Mouse (Mus musculus) CH12.LX (cell line): ENCODE results near the gene Nfia. TPM values are rescaled to one million over a fixed set of nuclear protein-coding genes. Genes with fewer than 3 reads are reported as not detected.

ENCODE experiments used
- DNase-seq: peaks from one replicate; pipeline ENCODE4 v3.0.0-alpha.2; 2013; ENCODE audit errors: extremely low read depth
- H3K27ac ChIP-seq: 2 replicates; pipeline ENCODE4 v1.5.1; 2012; ENCODE audit warnings: low read depth, mild to moderate bottlenecking, control low read depth, moderate library complexity; ENCODE audit not compliant: insufficient read depth
- H3K27me3 ChIP-seq: replicated peaks from 2 replicates; pipeline ENCODE3; 2012; ENCODE audit warnings: inconsistent platforms
- H3K36me3 ChIP-seq, 2 experiments: replicated peaks in 1 of 2; 2 replicates each; pipeline versions ENCODE3 to v1.6.1; 2012; ENCODE audit warnings: inconsistent platforms in 1 of 2, low read length in 1 of 2, mild to moderate bottlenecking in 1 of 2, mixed read lengths in 1 of 2, moderate library complexity in 1 of 2; ENCODE audit not compliant: control insufficient read depth in 1 of 2, insufficient read depth in 1 of 2
- H3K4me1 ChIP-seq, 2 experiments: 2 replicates each; pipeline ENCODE4 v1.6.1; 2012; ENCODE audit warnings: inconsistent platforms in 1 of 2, moderate library complexity in 1 of 2; ENCODE audit not compliant: insufficient read depth in 2 of 2, control insufficient read depth in 1 of 2
- H3K4me2 ChIP-seq: 2 replicates; pipeline ENCODE4 v1.6.1; 2012; ENCODE audit warnings: low read depth, mild to moderate bottlenecking, control low read depth; ENCODE audit not compliant: poor library complexity, insufficient read depth, severe bottlenecking
- H3K4me3 ChIP-seq, 3 experiments: fragments of 150-350 bp in 1 of 3; sonication (generic) in 1 of 3; replicated peaks in 1 of 3; 2 replicates each; pipeline versions ENCODE3 to v1.5.1; 2011 to 2012; ENCODE audit warnings: low read depth in 2 of 3, low read length in 2 of 3, mild to moderate bottlenecking in 2 of 3, moderate library complexity in 2 of 3, control low read depth in 1 of 3, improper control_type of control experiment in 1 of 3, inconsistent platforms in 1 of 3, mixed read lengths in 1 of 3; ENCODE audit not compliant: poor library complexity in 1 of 3
- H3K79me2 ChIP-seq: replicated peaks from 2 replicates; pipeline ENCODE4 v1.6.1; 2012; ENCODE audit warnings: mild to moderate bottlenecking, moderate library complexity; ENCODE audit not compliant: control insufficient read depth, poor library complexity, insufficient read depth, severe bottlenecking; ENCODE audit errors: extremely low read depth
- H3K9ac ChIP-seq: 2 replicates; pipeline ENCODE4 v1.6.1; 2012; ENCODE audit warnings: low read depth, mild to moderate bottlenecking, control low read depth, moderate library complexity; ENCODE audit not compliant: insufficient read depth
- H3K9me3 ChIP-seq: replicated peaks from 2 replicates; pipeline ENCODE3; 2012; ENCODE audit warnings: low read length, inconsistent platforms, mixed read lengths
- BHLHE40 ChIP-seq: IDR thresholded peaks from 2 replicates; pipeline ENCODE4 v1.6.1; 2011; ENCODE audit warnings: mild to moderate bottlenecking, low read depth, low read length, improper control_type of control experiment
- CHD1 ChIP-seq: IDR thresholded peaks from 2 replicates; pipeline ENCODE4 v1.6.1; 2012; ENCODE audit warnings: low read depth, low read length, improper control_type of control experiment, inconsistent platforms
- CTCF ChIP-seq, 2 experiments: IDR thresholded peaks in 1 of 2; conservative IDR thresholded peaks in 1 of 2; 2 replicates each; pipeline ENCODE4 v1.5.1; 2011 to 2012; ENCODE audit warnings: low read depth in 2 of 2, low read length in 2 of 2, improper control_type of control experiment in 1 of 2, inconsistent platforms in 1 of 2, mild to moderate bottlenecking in 1 of 2, moderate library complexity in 1 of 2
- E2F4 ChIP-seq: IDR thresholded peaks from 2 replicates; pipeline ENCODE4 v1.6.1; 2011; ENCODE audit warnings: low read depth, low read length, improper control_type of control experiment; ENCODE audit not compliant: insufficient replicate concordance
- EP300 ChIP-seq: IDR thresholded peaks from 2 replicates; pipeline ENCODE4 v1.6.1; 2011; ENCODE audit warnings: low read length, improper control_type of control experiment
- ETS1 ChIP-seq: conservative IDR thresholded peaks from 2 replicates; pipeline ENCODE4 v1.6.1; 2012; ENCODE audit warnings: low read depth, mild to moderate bottlenecking, inconsistent platforms, low read length, improper control_type of control experiment, moderate library complexity
- GABPA ChIP-seq: IDR thresholded peaks from 2 replicates; pipeline ENCODE4 v1.6.1; 2012; ENCODE audit warnings: low read depth, low read length, improper control_type of control experiment, inconsistent platforms; ENCODE audit not compliant: insufficient replicate concordance
- JUN ChIP-seq: IDR thresholded peaks from 2 replicates; pipeline ENCODE4 v1.6.1; 2011; ENCODE audit warnings: low read depth, mild to moderate bottlenecking, low read length, improper control_type of control experiment, moderate library complexity; ENCODE audit not compliant: insufficient read depth
- JUND ChIP-seq: conservative IDR thresholded peaks from 2 replicates; pipeline ENCODE4 v1.6.1; 2011; ENCODE audit warnings: low read depth, low read length, improper control_type of control experiment
- MAFK ChIP-seq: IDR thresholded peaks from 2 replicates; pipeline ENCODE4 v1.6.1; 2011; ENCODE audit warnings: low read length, improper control_type of control experiment; ENCODE audit not compliant: insufficient replicate concordance
- MAZ ChIP-seq: IDR thresholded peaks from 2 replicates; pipeline ENCODE4 v1.6.1; 2012; ENCODE audit warnings: low read depth, mild to moderate bottlenecking, inconsistent platforms, low read length, improper control_type of control experiment, moderate library complexity
- MXI1 ChIP-seq: IDR thresholded peaks from 2 replicates; pipeline ENCODE4 v1.6.1; 2011; ENCODE audit warnings: mild to moderate bottlenecking, low read depth, low read length, improper control_type of control experiment
- NELFE ChIP-seq: IDR thresholded peaks from 2 replicates; pipeline ENCODE4 v1.6.1; 2011; ENCODE audit warnings: low read depth, low read length, improper control_type of control experiment
- NRF1 ChIP-seq: IDR thresholded peaks from 2 replicates; pipeline ENCODE4 v1.6.1; 2014; ENCODE audit warnings: low read depth, mild to moderate bottlenecking, inconsistent platforms, low read length, improper control_type of control experiment, moderate library complexity
- PAX5 ChIP-seq: IDR thresholded peaks from 2 replicates; pipeline ENCODE4 v1.6.1; 2012; ENCODE audit warnings: low read length, inconsistent platforms, mixed read lengths
- SIN3A ChIP-seq: IDR thresholded peaks from 2 replicates; pipeline ENCODE4 v1.6.1; 2012; ENCODE audit warnings: low read length, improper control_type of control experiment, inconsistent platforms
- TCF12 ChIP-seq: IDR thresholded peaks from 2 replicates; pipeline ENCODE4 v1.6.1; 2014; ENCODE audit warnings: low read depth, mild to moderate bottlenecking, inconsistent platforms, low read length, improper control_type of control experiment
- USF1 ChIP-seq: IDR thresholded peaks from 2 replicates; pipeline ENCODE4 v1.6.1; 2014; ENCODE audit warnings: low read depth, mild to moderate bottlenecking, inconsistent platforms, low read length, improper control_type of control experiment
- USF2 ChIP-seq: conservative IDR thresholded peaks from 2 replicates; pipeline ENCODE4 v1.6.1; 2011; ENCODE audit warnings: low read depth, low read length, improper control_type of control experiment
- ZC3H11A ChIP-seq: IDR thresholded peaks from 2 replicates; pipeline ENCODE4 v1.6.1; 2012; ENCODE audit warnings: low read depth, mild to moderate bottlenecking, inconsistent platforms, low read length, improper control_type of control experiment
- ZKSCAN1 ChIP-seq: IDR thresholded peaks from 2 replicates; pipeline ENCODE4 v1.6.1; 2012; ENCODE audit warnings: low read depth, inconsistent platforms, low read length, improper control_type of control experiment, borderline replicate concordance
- ZMIZ1 ChIP-seq: IDR thresholded peaks from 2 replicates; pipeline ENCODE4 v1.6.1; 2012; ENCODE audit warnings: low read depth, mild to moderate bottlenecking, inconsistent platforms, low read length, improper control_type of control experiment
- dilution Hi-C: fragments of 300-500 bp; cut with MboI; formaldehyde crosslinking; loops from 2 replicates; pipeline ENCODE4 v1.14.3; 2020; ENCODE audit warnings: low sequenced_read_pairs; ENCODE audit not compliant: extremely low pct_unique_long_range_greater_than_20kb, extremely low pct_ligation_motif_present
- in situ Hi-C: fragments of 300-500 bp; cut with MboI; formaldehyde crosslinking; loops from 3 replicates; pipeline ENCODE4 v1.14.3; 2019; ENCODE audit warnings: low sequenced_read_pairs, low pct_ligation_motif_present, low pct_unique_long_range_greater_than_20kb, mixed read lengths
- polyA plus RNA-seq: library from polyadenylated mRNA; unstranded; fragments of >175 nt; gene quantifications from 2 replicates; pipeline ENCODE4 v1.2.1, GENCODE M21; 2012; ENCODE audit warnings: low read depth; ENCODE audit not compliant: insufficient read length
- total RNA-seq, 2 experiments: library from RNA; depleted of rRNA; stranded (reverse); fragments of 300-350 nt in 1 of 2; fragments of >200 nt in 1 of 2; gene quantifications; 2 replicates each; pipeline ENCODE4 v1.2.3; 2012 to 2014

Gene Nfia
- total and polyA plus RNA-seq, 3 experiments = not detected

DNA sequence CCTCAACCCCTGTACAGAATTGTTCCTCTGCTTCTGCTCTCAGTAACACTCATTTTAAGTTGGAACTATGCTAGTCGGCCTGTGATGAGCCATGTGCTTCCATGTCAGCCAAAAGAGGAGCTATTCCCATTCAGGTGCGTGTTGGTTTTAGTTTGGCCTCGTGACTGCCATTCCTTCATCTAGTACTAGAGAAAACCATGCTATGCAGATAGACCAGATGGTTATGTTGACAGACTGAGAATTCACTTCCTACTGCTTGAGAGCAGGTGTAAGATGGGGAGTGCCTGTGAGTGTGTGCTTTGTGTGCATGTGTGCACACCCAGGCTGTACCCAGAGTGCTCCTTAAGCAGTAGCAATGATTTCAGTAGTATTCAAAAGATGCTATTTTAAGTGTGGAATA lies 15.0 kb downstream of the Nfia start:
- H3K36me3 ChIP-seq = no peaks in the 10 kb centered on the region
- TF ChIP-seq TCF12 = no peak
- TF ChIP-seq NRF1 = no peak
- no peak for TF ChIP-seq MXI1
- TF ChIP-seq USF2 = no peak

GRCm38 (mm10) chr4:97788537-97788936 lies 16.0 kb downstream of the Nfia start:
- in situ Hi-C loops (no loop called here), dilution Hi-C loops (no loop called here)
- Histone ChIP-seq H3K4me2 (no peak overlapping the region), H3K4me1 (no peaks in the 10 kb centered on the region), H3K4me3 (no peak overlapping the region), H3K27ac (no peak overlapping the region), H3K9ac (no peak overlapping the region), H3K9me3 (peaks cover 60% of the 10 kb centered on the region), H3K36me3 (no peaks in the 10 kb centered on the region), H3K79me2 (no peaks in the 10 kb centered on the region), H3K27me3 (no peaks in the 10 kb centered on the region)
- DNase-seq = no peak
- TF ChIP-seq ZMIZ1 (no peak), NRF1 (no peak), JUND (no peak), EP300 (no peak), MAZ (no peak), E2F4 (no peak), TCF12 (no peak), GABPA (no peak), BHLHE40 (no peak), SIN3A (no peak), CHD1 (no peak), ZC3H11A (no peak), MAFK (no peak), ZKSCAN1 (no peak), PAX5 (no peak), CTCF (conservative IDR thresholded peaks at IDR 0.05 in 1 of 2, IDR thresholded peaks at IDR 0.05 in 1 of 2; ENCODE audit: low read depth in 2 of 2, low read length in 2 of 2) (no peak), NELFE (no peak), JUN (no peak), ETS1 (no peak), USF1 (no peak)

More for the DNA sequence above, 15.0 kb downstream of the Nfia start:
- Histone ChIP-seq H3K4me1 (no peaks in the 10 kb centered on the region), H3K79me2 (no peaks in the 10 kb centered on the region), H3K4me3 (no peak overlapping the region), H3K9ac (no peak overlapping the region), H3K27ac (no peak overlapping the region), H3K27me3 (no peaks in the 10 kb centered on the region), H3K4me2 (no peak overlapping the region), H3K9me3 (peaks cover 63% of the 10 kb centered on the region)
- dilution Hi-C loops (no loop called here), in situ Hi-C loops (no loop called here)
- no peak for DNase-seq
